Mouse (Mus musculus) brain, adult 10 weeks (tissue): Measurements from ENCODE around the gene Cipc. TPM values are rescaled to one million over a fixed set of nuclear protein-coding genes. Genes with fewer than 3 reads are reported as not detected.

ENCODE experiments used
- polyA plus RNA-seq: library from polyadenylated mRNA; stranded (reverse); fragments of 350-450 nt; fragmentation: Illumina TruSeq; extraction: RNeasy Lipid Tissue Mini Kit (QIAGEN cat#74804); gene quantifications from one replicate; pipeline ENCODE4 v1.2.3, GENCODE M21; 2015; ENCODE audit warnings: low read depth, low replicate concordance

Cipc gene
- polyA plus RNA-seq = 57.9 TPM

GRCm38 (mm10) chr12:86946862-86947574 lies at the start of gene Cipc:
Gene Cipc (plus strand): TSS chr12:86947043.

GRCm38 (mm10) chr12:86989890-86990754 lies 43.3 kb downstream of the Cipc start, which contains the start of gene Zdhhc22:
Gene Zdhhc22 (minus strand): TSS chr12:86990430.

Other genes with a start within 250 kb of the Cipc start
- 6.6 TPM for gene Angel1, start 220.6 kb upstream of the Cipc start, polyA plus RNA-seq
- gene Lrrc74a, start 212.7 kb upstream of the Cipc start, polyA plus RNA-seq = not detected
- 31.4 TPM for gene Irf2bpl, start 62.2 kb upstream of the Cipc start, polyA plus RNA-seq
- gene Zdhhc22, start 43.4 kb downstream of the Cipc start, polyA plus RNA-seq = 44.4 TPM
- gene Tmem63c, start 74.3 kb downstream of the Cipc start, polyA plus RNA-seq = 28.0 TPM
- 10.7 TPM for gene Ngb, start 155.5 kb downstream of the Cipc start, polyA plus RNA-seq
- 66.3 TPM for gene Gstz1, start 200.1 kb downstream of the Cipc start, polyA plus RNA-seq
- gene Pomt2, start 200.9 kb downstream of the Cipc start, polyA plus RNA-seq = 13.0 TPM